Mouse (Mus musculus) heart, adult 11 months (tissue): ENCODE results near the gene Plau.

Experiments
- DNase-seq: peaks from one replicate; pipeline ENCODE4 v3.0.0; 2022

The Plau gene

GRCm38 (mm10) chr14:20845577-20846088, 9.2 kb downstream of the Plau start:
- peak; percentile 97 for DNase-seq

- peak; percentile 96 for DNase-seq
Measured at GRCm38 (mm10) chr14:20846214-20846613, 9.8 kb downstream of the Plau start.

GRCm38 (mm10) chr14:20847637-20848129, 11.2 kb downstream of the Plau start:
- peak; percentile 15 for DNase-seq

- peak; percentile 53 for DNase-seq
Measured at GRCm38 (mm10) chr14:20849753-20850152, 13.3 kb downstream of the Plau start.

- DNase-seq: peak; percentile 49
Measured at GRCm38 (mm10) chr14:20850498-20850897, 14.0 kb downstream of the Plau start.

GRCm38 (mm10) chr14:20851776-20852175, 15.3 kb downstream of the Plau start:
- peak; percentile 64 for DNase-seq

GRCm38 (mm10) chr14:20861152-20861551, 24.7 kb downstream of the Plau start:
- DNase-seq: peak; percentile 80

GRCm38 (mm10) chr14:20861559-20861958, 25.1 kb downstream of the Plau start:
- peak; percentile 89 for DNase-seq

- DNase-seq: peak; percentile 89
Measured at GRCm38 (mm10) chr14:20863306-20864065, 27.0 kb downstream of the Plau start.

GRCm38 (mm10) chr14:20864192-20864591, 27.7 kb downstream of the Plau start:
- no peak for DNase-seq

- DNase-seq: peak; percentile 50
Measured at GRCm38 (mm10) chr14:20865604-20866003, 29.1 kb downstream of the Plau start.

GRCm38 (mm10) chr14:20866365-20866764, 29.9 kb downstream of the Plau start:
- no peak for DNase-seq

- peak; percentile 49 for DNase-seq
Measured at GRCm38 (mm10) chr14:20870110-20870509, 33.6 kb downstream of the Plau start.

GRCm38 (mm10) chr14:20871495-20871894, 35.0 kb downstream of the Plau start:
- DNase-seq: peak; percentile 98

GRCm38 (mm10) chr14:20873307-20873706, 36.8 kb downstream of the Plau start:
- peak; percentile 96 for DNase-seq

- peak; percentile 81 for DNase-seq
Measured at GRCm38 (mm10) chr14:20873931-20874330, 37.5 kb downstream of the Plau start.

GRCm38 (mm10) chr14:20884691-20885090, 48.2 kb downstream of the Plau start:
- DNase-seq: peak; percentile 69

GRCm38 (mm10) chr14:20885091-20885888, 48.8 kb downstream of the Plau start:
- DNase-seq: peak; percentile 97

GRCm38 (mm10) chr14:20886266-20886665, 49.8 kb downstream of the Plau start:
- DNase-seq: no peak

GRCm38 (mm10) chr14:20887541-20888085, 51.2 kb downstream of the Plau start:
- no peak for DNase-seq

GRCm38 (mm10) chr14:20891941-20892402, 55.5 kb downstream of the Plau start:
- peak; percentile 97 for DNase-seq
